Mouse (Mus musculus): ENCODE data around the gene Adat2.

- TF ChIP-seq POLR2A (IDR thresholded peaks at IDR 0.05; ENCODE audit: borderline replicate concordance, control insufficient read depth, low read depth, low read length) (no peak), CTCF (IDR thresholded peaks at IDR 0.05; ENCODE audit: control insufficient read depth, insufficient read depth, low read length) (no peak)
These were observed 48.2 kb downstream of the Adat2 start for GRCm38 (mm10) chr10:13600926-13601325.
